Mouse (Mus musculus) granulocyte monocyte progenitor cell, adult 5-6 weeks (primary cell): Measurements from ENCODE around the gene Hcfc1. TPM values are rescaled to one million over a fixed set of nuclear protein-coding genes. Genes with fewer than 3 reads are reported as not detected.

Experiments used
- ATAC-seq: replicated peaks from 2 replicates; pipeline ENCODE4 v1.8.0; 2016; ENCODE audit warnings: mild to moderate bottlenecking, moderate TSS enrichment, inconsistent platforms; ENCODE audit not compliant: poor library complexity, severe bottlenecking
- total RNA-seq, 2 experiments: library from RNA; stranded (forward) in 1 of 2; stranded (reverse) in 1 of 2; fragments of 200-712, 200-1000 nt in 1 of 2; fragments of >200 nt in 1 of 2; fragmentation: Nextera tagmentation in 1 of 2; gene quantifications; 2 replicates each; pipeline ENCODE4 v1.2.3; 2014 to 2017

The Hcfc1 gene
- 114 and 140 TPM in 2 replicates for total RNA-seq (2014; fragmentation: Nextera tagmentation)
- 55.5 and 63.3 TPM in 2 replicates for total RNA-seq (2017)

- peak; percentile 36 for ATAC-seq
Observed at GRCm38 (mm10) chrX:73966248-73967176, at the start of gene Hcfc1. TSS of gene Hcfc1 (minus strand) at chrX:73966357.

GRCm38 (mm10) chrX:74014597-74014996 lies 48.4 kb upstream of the Hcfc1 start:
- no peak for ATAC-seq

GRCm38 (mm10) chrX:74008063-74008462 lies 41.9 kb upstream of the Hcfc1 start:
- no peak for ATAC-seq

GRCm38 (mm10) chrX:74006401-74006800 lies 40.2 kb upstream of the Hcfc1 start:
- ATAC-seq = no peak

- peak; percentile 70 for ATAC-seq
Observed at GRCm38 (mm10) chrX:74003644-74004043, 37.5 kb upstream of the Hcfc1 start.

GRCm38 (mm10) chrX:74001024-74001423 lies 34.9 kb upstream of the Hcfc1 start:
- no peak for ATAC-seq

GRCm38 (mm10) chrX:73998911-73999869 lies 33.0 kb upstream of the Hcfc1 start:
- ATAC-seq = peak; percentile 96

GRCm38 (mm10) chrX:73977783-73978182 lies 11.6 kb upstream of the Hcfc1 start:
- no peak for ATAC-seq

GRCm38 (mm10) chrX:73976283-73976682 lies 10.1 kb upstream of the Hcfc1 start:
- ATAC-seq = no peak

GRCm38 (mm10) chrX:73972774-73973173 lies 6.6 kb upstream of the Hcfc1 start:
- no peak for ATAC-seq

- no peak for ATAC-seq
Observed at GRCm38 (mm10) chrX:73970781-73971180, 4.6 kb upstream of the Hcfc1 start.

GRCm38 (mm10) chrX:73969729-73970128 lies 3.6 kb upstream of the Hcfc1 start:
- ATAC-seq = no peak

GRCm38 (mm10) chrX:73969167-73969566 lies 3.0 kb upstream of the Hcfc1 start:
- ATAC-seq = no peak

GRCm38 (mm10) chrX:73967177-73968075 lies 1.3 kb upstream of the Hcfc1 start:
- ATAC-seq = peak; percentile 61

GRCm38 (mm10) chrX:73965307-73965706 lies 850 bp downstream of the Hcfc1 start:
- ATAC-seq = no peak

- peak; percentile 46 for ATAC-seq
Observed at GRCm38 (mm10) chrX:73964363-73964762, 1.8 kb downstream of the Hcfc1 start.

GRCm38 (mm10) chrX:73954988-73955387 lies 11.2 kb downstream of the Hcfc1 start:
- no peak for ATAC-seq

GRCm38 (mm10) chrX:73952603-73953002 lies 13.6 kb downstream of the Hcfc1 start:
- ATAC-seq = no peak

GRCm38 (mm10) chrX:73949341-73949740 lies 16.8 kb downstream of the Hcfc1 start:
- ATAC-seq = no peak

GRCm38 (mm10) chrX:73948647-73949046 lies 17.5 kb downstream of the Hcfc1 start:
- peak; percentile 86 for ATAC-seq
